Mouse (Mus musculus): ENCODE measurements at regions not wholly inside any gene's neighbourhood (a gene's known extent, or its start where the extent isn't known, plus 50 kb on each side); places are given as distances from the start of the nearest gene placed in this dataset.

DNA sequence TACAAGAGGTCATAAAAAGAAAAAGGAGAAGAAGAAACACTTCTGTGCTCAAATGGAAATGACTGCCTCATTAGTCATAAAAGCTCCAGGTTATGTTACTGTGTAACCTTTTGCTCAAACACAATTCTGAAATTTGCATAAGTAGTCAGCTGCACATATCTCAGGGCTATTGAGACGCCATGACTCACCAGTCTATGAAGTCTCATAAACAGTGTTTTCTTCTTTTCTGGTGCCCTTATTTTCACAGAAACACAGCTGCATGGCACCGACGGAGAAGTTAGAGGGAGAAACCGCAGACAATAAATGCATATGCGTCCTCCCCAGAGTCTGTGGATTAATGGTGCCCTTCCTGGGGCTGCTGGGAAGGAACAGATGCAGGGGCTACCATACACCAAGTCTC, 193.1 kb upstream of the Prkcq start:
- no peak overlapping the region for H3K4me3 ChIP-seq (replicated peaks; ENCODE audit: insufficient read depth, low read depth, low read length)
- 87% methylated on average over 5 of the region's 5 CpGs for WGBS
- no peak for TF ChIP-seq CTCF (IDR thresholded peaks at IDR 0.05; ENCODE audit: borderline replicate concordance, insufficient read depth, low read depth, low read length)
- no peak for TF ChIP-seq POLR2A (IDR thresholded peaks at IDR 0.05; ENCODE audit: borderline replicate concordance, insufficient read depth, low read length)
- H3K4me1 ChIP-seq (ENCODE audit: control insufficient read depth, insufficient read depth, low read length) = no peaks in the 10 kb centered on the region
- H3K27ac ChIP-seq (ENCODE audit: insufficient read depth, low read length) = no peak overlapping the region
- DNase-seq = no peak
- H3K27me3 ChIP-seq (ENCODE audit: control insufficient read depth, insufficient read depth, low read length) = no peaks in the 10 kb centered on the region

- 38% methylated on average over 7 of the region's 7 CpGs for WGBS
- DNase-seq = no peak
These were observed 185.8 kb upstream of the Prkcq start for GRCm38 (mm10) chr2:10986101-10986500.

DNA sequence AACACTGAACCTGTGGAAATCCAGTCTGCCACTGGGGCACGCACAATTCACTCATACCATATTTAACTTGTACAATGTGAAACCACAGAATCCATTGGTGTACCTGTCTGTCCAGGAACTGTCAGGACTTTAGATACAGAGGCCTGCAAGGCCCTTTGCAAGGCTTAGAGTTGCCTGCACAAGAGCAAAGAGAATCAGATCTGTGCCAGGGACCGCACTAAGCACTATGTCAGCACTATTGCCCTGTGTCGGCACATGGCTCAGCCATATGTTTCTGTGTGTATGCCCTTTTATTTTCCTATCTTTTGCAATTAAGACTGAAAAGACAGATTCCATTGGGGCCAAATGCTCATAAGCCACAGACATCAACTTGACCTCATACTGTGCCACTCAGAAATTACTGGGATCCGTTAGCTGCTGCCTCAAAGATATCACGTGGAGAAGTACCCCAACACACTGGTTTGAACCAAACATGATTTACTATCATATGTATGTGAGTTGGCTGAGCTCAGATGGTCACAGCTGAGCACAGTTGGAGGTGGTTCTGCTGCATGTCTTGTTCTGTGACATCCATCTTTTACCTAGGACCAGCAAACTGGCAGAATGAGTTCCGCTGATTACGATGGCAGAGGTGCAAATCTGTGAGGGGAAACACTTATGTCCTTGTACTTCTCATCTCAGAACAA, 181.7 kb upstream of the Prkcq start:
- no peaks in the 10 kb centered on the region for H3K27me3 ChIP-seq (ENCODE audit: control insufficient read depth, insufficient read depth, low read length)
- no peak for TF ChIP-seq POLR2A (IDR thresholded peaks at IDR 0.05; ENCODE audit: borderline replicate concordance, insufficient read depth, low read length)
- TF ChIP-seq CTCF (IDR thresholded peaks at IDR 0.05; ENCODE audit: borderline replicate concordance, insufficient read depth, low read depth, low read length) = no peak
- no peaks in the 10 kb centered on the region for H3K4me1 ChIP-seq (ENCODE audit: control insufficient read depth, insufficient read depth, low read length)
- H3K27ac ChIP-seq (ENCODE audit: insufficient read depth, low read length) = no peak overlapping the region
- no peak for DNase-seq
- no peak overlapping the region for H3K4me3 ChIP-seq (replicated peaks; ENCODE audit: insufficient read depth, low read depth, low read length)
- WGBS = 52% methylated on average over 7 of the region's 7 CpGs

More at GRCm38 (mm10) chr2:10986101-10986500, 185.8 kb upstream of the Prkcq start:
- TF ChIP-seq POLR2A (IDR thresholded peaks at IDR 0.05; ENCODE audit: borderline replicate concordance, insufficient read depth, low read length) (no peak), CTCF (IDR thresholded peaks at IDR 0.05; ENCODE audit: borderline replicate concordance, insufficient read depth, low read depth, low read length) (no peak)
- H3K4me3 ChIP-seq (replicated peaks; ENCODE audit: insufficient read depth, low read depth, low read length) = no peak overlapping the region
- no peak overlapping the region for H3K27ac ChIP-seq (ENCODE audit: insufficient read depth, low read length)
- H3K27me3 ChIP-seq (ENCODE audit: control insufficient read depth, insufficient read depth, low read length) = no peaks in the 10 kb centered on the region
- H3K4me1 ChIP-seq (ENCODE audit: control insufficient read depth, insufficient read depth, low read length) = no peaks in the 10 kb centered on the region

- 66% methylated on average over 1 of the region's 1 CpGs for WGBS
- Histone ChIP-seq H3K4me1 (ENCODE audit: control insufficient read depth, insufficient read depth, low read length) (no peaks in the 10 kb centered on the region), H3K27me3 (ENCODE audit: control insufficient read depth, insufficient read depth, low read length) (no peaks in the 10 kb centered on the region), H3K27ac (ENCODE audit: insufficient read depth, low read length) (no peak overlapping the region), H3K4me3 (replicated peaks; ENCODE audit: insufficient read depth, low read depth, low read length) (no peak overlapping the region)
- no peak for DNase-seq
- TF ChIP-seq POLR2A (IDR thresholded peaks at IDR 0.05; ENCODE audit: borderline replicate concordance, insufficient read depth, low read length) = no peak
- no peak for TF ChIP-seq CTCF (IDR thresholded peaks at IDR 0.05; ENCODE audit: borderline replicate concordance, insufficient read depth, low read depth, low read length)
These were observed 173.1 kb upstream of the Prkcq start for GRCm38 (mm10) chr2:10998798-10999197.

GRCm38 (mm10) chr2:10999217-10999618, 172.7 kb upstream of the Prkcq start:
- Histone ChIP-seq H3K4me1 (ENCODE audit: control insufficient read depth, insufficient read depth, low read length) (no peaks in the 10 kb centered on the region), H3K27me3 (ENCODE audit: control insufficient read depth, insufficient read depth, low read length) (no peaks in the 10 kb centered on the region), H3K4me3 (replicated peaks; ENCODE audit: insufficient read depth, low read depth, low read length) (no peak overlapping the region), H3K27ac (ENCODE audit: insufficient read depth, low read length) (no peak overlapping the region)
- no peak for TF ChIP-seq CTCF (IDR thresholded peaks at IDR 0.05; ENCODE audit: borderline replicate concordance, insufficient read depth, low read depth, low read length)
- TF ChIP-seq POLR2A (IDR thresholded peaks at IDR 0.05; ENCODE audit: borderline replicate concordance, insufficient read depth, low read length) = no peak
- WGBS = 69% methylated on average over 1 of the region's 1 CpGs
- no peak for DNase-seq

GRCm38 (mm10) chr2:11005806-11006205, 166.1 kb upstream of the Prkcq start:
- H3K27ac ChIP-seq (ENCODE audit: insufficient read depth, low read length) = no peak overlapping the region
- no peaks in the 10 kb centered on the region for H3K4me1 ChIP-seq (ENCODE audit: control insufficient read depth, insufficient read depth, low read length)
- no peaks in the 10 kb centered on the region for H3K27me3 ChIP-seq (ENCODE audit: control insufficient read depth, insufficient read depth, low read length)
- no peak overlapping the region for H3K4me3 ChIP-seq (replicated peaks; ENCODE audit: insufficient read depth, low read depth, low read length)
- DNase-seq = no peak
- WGBS = 86% methylated on average over 2 of the region's 2 CpGs
- TF ChIP-seq CTCF (IDR thresholded peaks at IDR 0.05; ENCODE audit: borderline replicate concordance, insufficient read depth, low read depth, low read length) = no peak
- TF ChIP-seq POLR2A (IDR thresholded peaks at IDR 0.05; ENCODE audit: borderline replicate concordance, insufficient read depth, low read length) = no peak

- no peaks in the 10 kb centered on the region for H3K27me3 ChIP-seq (ENCODE audit: control insufficient read depth, insufficient read depth, low read length)
- no peak overlapping the region for H3K4me3 ChIP-seq (replicated peaks; ENCODE audit: insufficient read depth, low read depth, low read length)
- no peak overlapping the region for H3K27ac ChIP-seq (ENCODE audit: insufficient read depth, low read length)
- TF ChIP-seq CTCF (IDR thresholded peaks at IDR 0.05; ENCODE audit: borderline replicate concordance, insufficient read depth, low read depth, low read length) = no peak
- TF ChIP-seq POLR2A (IDR thresholded peaks at IDR 0.05; ENCODE audit: borderline replicate concordance, insufficient read depth, low read length) = no peak
- no peaks in the 10 kb centered on the region for H3K4me1 ChIP-seq (ENCODE audit: control insufficient read depth, insufficient read depth, low read length)
- DNase-seq = no peak
- 54% methylated on average over 11 of the region's 11 CpGs for WGBS
These were observed 160.6 kb upstream of the Prkcq start for GRCm38 (mm10) chr2:11011041-11011962.
